Mouse (Mus musculus) kidney, embryonic 15.5 days (tissue): ENCODE data around the gene Kmt2c. TPM values are rescaled to one million over a fixed set of nuclear protein-coding genes. Genes with fewer than 3 reads are reported as not detected.

Experiments
- ATAC-seq: fragments of 200-750 bp; cut with Nextera tagmentation; replicated peaks from 2 replicates; pipeline ENCODE4 v1.8.0; 2017; ENCODE audit warnings: moderate TSS enrichment; ENCODE audit not compliant: low FRiP score
- H3K27ac ChIP-seq: fragments of 300-500 bp; sonication (generic); 2 replicates; pipeline ENCODE4 v1.5.1; 2015; ENCODE audit warnings: mild to moderate bottlenecking, inconsistent platforms
- H3K27me3 ChIP-seq: fragments of 300-500 bp; sonication (generic); 2 replicates; pipeline ENCODE4 v1.6.1; 2015; ENCODE audit warnings: inconsistent platforms
- H3K36me3 ChIP-seq: fragments of 300-500 bp; sonication (generic); 2 replicates; pipeline ENCODE4 v1.6.1; 2015; ENCODE audit warnings: inconsistent platforms
- H3K4me1 ChIP-seq: fragments of 300-500 bp; sonication (generic); 2 replicates; pipeline ENCODE4 v1.6.1; 2015; ENCODE audit warnings: inconsistent platforms
- H3K4me2 ChIP-seq: fragments of 300-500 bp; sonication (generic); 2 replicates; pipeline ENCODE4 v1.6.1; 2015; ENCODE audit warnings: moderate library complexity, mild to moderate bottlenecking, inconsistent platforms
- H3K4me3 ChIP-seq: fragments of 300-500 bp; sonication (generic); replicated peaks from 2 replicates; pipeline ENCODE4 v1.5.1; 2015; ENCODE audit warnings: mild to moderate bottlenecking, inconsistent platforms
- H3K9ac ChIP-seq: fragments of 300-500 bp; sonication (generic); 2 replicates; pipeline ENCODE4 v1.6.1; 2015; ENCODE audit warnings: mild to moderate bottlenecking, inconsistent platforms
- H3K9me3 ChIP-seq: fragments of 300-500 bp; sonication (generic); replicated peaks from 2 replicates; pipeline ENCODE4 v1.6.1; 2016; ENCODE audit warnings: inconsistent platforms
- WGBS: fragments of 180-500 bp; shearing (Covaris S2); methylation state at CpG from one replicate; pipeline ENCODE4 v1.1.7; 2015; ENCODE audit warnings: mixed read lengths; 5-methylcytosine and 5-hydroxymethylcytosine counted together
- polyA plus RNA-seq: library from polyadenylated mRNA; unstranded; fragments of >200 nt; fragmentation: Nextera tagmentation; extraction: Ambion mirVana; gene quantifications from 2 replicates; pipeline ENCODE4 v1.2.1, GENCODE M21; 2015

Gene Kmt2c
- polyA plus RNA-seq: 12.7 and 12.9 TPM in 2 replicates

- peak; percentile 16; the same call in 1 of the 2 replicates for ATAC-seq
- WGBS: under 1% methylated on average over 49 of the region's 54 CpGs
- peak within 1 kb of the TSS; percentile 70 for H3K4me2 ChIP-seq
- H3K36me3 ChIP-seq: no peaks in the 10 kb centered on the region
- H3K4me3 ChIP-seq: peak within 1 kb of the TSS; percentile 71
- H3K4me1 ChIP-seq: peaks cover 18% of the 10 kb centered on the region
- peak within 1 kb of the TSS; percentile 99 for H3K27ac ChIP-seq
- 0 out of 2 replicates have a peak, but pooled peaks cover 2% of the 10 kb centered on the region for H3K9me3 ChIP-seq
- peak within 1 kb of the TSS; percentile 83 for H3K9ac ChIP-seq
- H3K27me3 ChIP-seq: no peaks in the 10 kb centered on the region
These were observed at the start of gene Kmt2c for GRCm38 (mm10) chr5:25498346-25498820. Kmt2c (minus strand) TSS chr5:25498783.

GRCm38 (mm10) chr5:25546912-25547311, 48.3 kb upstream of the Kmt2c start:
- Histone ChIP-seq H3K27ac (no peak overlapping the region), H3K36me3 (no peaks in the 10 kb centered on the region), H3K4me2 (no peak overlapping the region), H3K27me3 (no peaks in the 10 kb centered on the region), H3K4me3 (no peak overlapping the region), H3K9me3 (no peaks in the 10 kb centered on the region), H3K4me1 (no peaks in the 10 kb centered on the region), H3K9ac (no peak overlapping the region)
- 92% methylated on average over 2 of the region's 2 CpGs for WGBS
- no peak for ATAC-seq

GRCm38 (mm10) chr5:25544566-25544965, 46.0 kb upstream of the Kmt2c start:
- Histone ChIP-seq H3K9me3 (no peaks in the 10 kb centered on the region), H3K27ac (no peak overlapping the region), H3K36me3 (no peaks in the 10 kb centered on the region), H3K4me2 (no peak overlapping the region), H3K4me1 (no peaks in the 10 kb centered on the region), H3K9ac (no peak overlapping the region), H3K4me3 (no peak overlapping the region), H3K27me3 (no peaks in the 10 kb centered on the region)
- no peak for ATAC-seq
- WGBS: 91% methylated on average over 5 of the region's 5 CpGs

- Histone ChIP-seq H3K36me3 (no peaks in the 10 kb centered on the region), H3K27ac (no peak overlapping the region), H3K9me3 (no peaks in the 10 kb centered on the region), H3K4me2 (no peak overlapping the region), H3K9ac (no peak overlapping the region), H3K27me3 (no peaks in the 10 kb centered on the region), H3K4me1 (no peaks in the 10 kb centered on the region), H3K4me3 (no peak overlapping the region)
- ATAC-seq: no peak
- WGBS: 89% methylated on average over 3 of the region's 3 CpGs
These were observed 45.5 kb upstream of the Kmt2c start for GRCm38 (mm10) chr5:25544061-25544460.

- Histone ChIP-seq H3K27ac (no peak overlapping the region), H3K27me3 (no peaks in the 10 kb centered on the region), H3K4me3 (no peak overlapping the region), H3K9me3 (no peaks in the 10 kb centered on the region), H3K36me3 (no peaks in the 10 kb centered on the region), H3K4me1 (no peaks in the 10 kb centered on the region), H3K4me2 (no peak overlapping the region), H3K9ac (no peak overlapping the region)
- 69% methylated on average over 2 of the region's 2 CpGs for WGBS
- ATAC-seq: no peak
These were observed 43.1 kb upstream of the Kmt2c start for GRCm38 (mm10) chr5:25541661-25542060.

GRCm38 (mm10) chr5:25540921-25541320, 42.3 kb upstream of the Kmt2c start:
- ATAC-seq: no peak
- H3K9me3 ChIP-seq: no peaks in the 10 kb centered on the region

GRCm38 (mm10) chr5:25540412-25540811, 41.8 kb upstream of the Kmt2c start:
- ATAC-seq: no peak
- Histone ChIP-seq H3K9ac (no peak overlapping the region), H3K36me3 (no peaks in the 10 kb centered on the region), H3K4me3 (no peak overlapping the region), H3K9me3 (no peaks in the 10 kb centered on the region), H3K4me2 (no peak overlapping the region), H3K27me3 (no peaks in the 10 kb centered on the region), H3K4me1 (no peaks in the 10 kb centered on the region), H3K27ac (no peak overlapping the region)

More at GRCm38 (mm10) chr5:25540921-25541320, 42.3 kb upstream of the Kmt2c start:
- Histone ChIP-seq H3K4me3 (no peak overlapping the region), H3K4me1 (no peaks in the 10 kb centered on the region), H3K27me3 (no peaks in the 10 kb centered on the region), H3K36me3 (no peaks in the 10 kb centered on the region), H3K4me2 (no peak overlapping the region), H3K9ac (no peak overlapping the region), H3K27ac (no peak overlapping the region)
- 68% methylated on average over 3 of the region's 3 CpGs for WGBS

- H3K4me2 ChIP-seq: no peak overlapping the region
- no peak for ATAC-seq
- H3K36me3 ChIP-seq: no peaks in the 10 kb centered on the region
- H3K9me3 ChIP-seq: no peaks in the 10 kb centered on the region
- WGBS: 57% methylated on average over 6 of the region's 6 CpGs
- H3K27ac ChIP-seq: no peak overlapping the region
- H3K4me1 ChIP-seq: no peaks in the 10 kb centered on the region
- no peak overlapping the region for H3K4me3 ChIP-seq
- no peaks in the 10 kb centered on the region for H3K27me3 ChIP-seq
- H3K9ac ChIP-seq: no peak overlapping the region
These were observed 38.4 kb upstream of the Kmt2c start for GRCm38 (mm10) chr5:25536921-25537409.

GRCm38 (mm10) chr5:25536451-25536850, 37.9 kb upstream of the Kmt2c start:
- Histone ChIP-seq H3K9me3 (no peaks in the 10 kb centered on the region), H3K36me3 (no peaks in the 10 kb centered on the region), H3K27ac (no peak overlapping the region), H3K4me1 (no peaks in the 10 kb centered on the region), H3K4me3 (no peak overlapping the region), H3K4me2 (no peak overlapping the region), H3K9ac (no peak overlapping the region), H3K27me3 (no peaks in the 10 kb centered on the region)
- WGBS: 56% methylated on average over 2 of the region's 2 CpGs
- ATAC-seq: no peak

GRCm38 (mm10) chr5:25535566-25535965, 37.0 kb upstream of the Kmt2c start:
- H3K36me3 ChIP-seq: no peaks in the 10 kb centered on the region
- no peak overlapping the region for H3K4me3 ChIP-seq
- WGBS: 83% methylated on average over 2 of the region's 2 CpGs
- no peak overlapping the region for H3K4me2 ChIP-seq
- no peaks in the 10 kb centered on the region for H3K9me3 ChIP-seq
- no peaks in the 10 kb centered on the region for H3K27me3 ChIP-seq
- no peak overlapping the region for H3K27ac ChIP-seq
- no peak for ATAC-seq
- H3K4me1 ChIP-seq: no peaks in the 10 kb centered on the region
- H3K9ac ChIP-seq: no peak overlapping the region

- H3K4me2 ChIP-seq: no peak overlapping the region
- H3K9me3 ChIP-seq: no peaks in the 10 kb centered on the region
- no peaks in the 10 kb centered on the region for H3K27me3 ChIP-seq
- H3K27ac ChIP-seq: no peak overlapping the region
- H3K4me1 ChIP-seq: peaks cover 5% of the 10 kb centered on the region
- no peak overlapping the region for H3K4me3 ChIP-seq
- H3K9ac ChIP-seq: no peak overlapping the region
- ATAC-seq: no peak
- 88% methylated on average over 5 of the region's 5 CpGs for WGBS
- no peaks in the 10 kb centered on the region for H3K36me3 ChIP-seq
These were observed 34.7 kb upstream of the Kmt2c start for GRCm38 (mm10) chr5:25533298-25533697.

GRCm38 (mm10) chr5:25532256-25533147, 33.9 kb upstream of the Kmt2c start:
- peaks cover 8% of the 10 kb centered on the region for H3K4me1 ChIP-seq
- no peak for ATAC-seq
- 59% methylated on average over 18 of the region's 18 CpGs for WGBS
- no peak overlapping the region for H3K27ac ChIP-seq
- no peak overlapping the region for H3K9ac ChIP-seq
- no peak overlapping the region for H3K4me2 ChIP-seq
- no peaks in the 10 kb centered on the region for H3K36me3 ChIP-seq
- H3K9me3 ChIP-seq: no peaks in the 10 kb centered on the region
- no peak overlapping the region for H3K4me3 ChIP-seq
- H3K27me3 ChIP-seq: no peaks in the 10 kb centered on the region
